Mouse (Mus musculus) monocyte, adult 2 months (primary cell): ENCODE results near the gene Pkd1l1.

ENCODE experiments used
- DNase-seq, 2 experiments: peaks; one replicate each; pipeline ENCODE4 v3.0.0; 2022; ENCODE audit warnings: low spot score in 2 of 2, low read depth in 1 of 2

Pkd1l1 gene

DNA sequence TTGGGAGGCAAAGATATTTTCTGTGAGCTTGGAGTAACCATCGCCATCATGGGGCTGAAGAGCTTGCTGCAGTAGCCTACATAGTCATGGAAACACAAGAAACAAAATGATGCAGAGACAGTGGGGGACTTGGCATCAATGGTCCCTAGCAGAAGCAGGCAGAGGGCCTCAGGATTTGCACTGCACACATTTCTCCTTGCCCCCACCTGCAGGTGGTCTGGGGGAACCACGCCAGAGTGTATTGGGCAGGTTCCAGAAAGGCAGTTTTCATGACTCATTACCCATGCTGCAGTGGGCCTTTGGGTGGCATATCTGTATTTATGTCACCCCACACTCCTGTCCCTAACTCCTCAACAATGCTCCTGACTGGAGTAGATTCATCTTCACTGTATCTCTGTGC is 30.6 kb downstream of the Pkd1l1 start:
- no peak for DNase-seq

DNA sequence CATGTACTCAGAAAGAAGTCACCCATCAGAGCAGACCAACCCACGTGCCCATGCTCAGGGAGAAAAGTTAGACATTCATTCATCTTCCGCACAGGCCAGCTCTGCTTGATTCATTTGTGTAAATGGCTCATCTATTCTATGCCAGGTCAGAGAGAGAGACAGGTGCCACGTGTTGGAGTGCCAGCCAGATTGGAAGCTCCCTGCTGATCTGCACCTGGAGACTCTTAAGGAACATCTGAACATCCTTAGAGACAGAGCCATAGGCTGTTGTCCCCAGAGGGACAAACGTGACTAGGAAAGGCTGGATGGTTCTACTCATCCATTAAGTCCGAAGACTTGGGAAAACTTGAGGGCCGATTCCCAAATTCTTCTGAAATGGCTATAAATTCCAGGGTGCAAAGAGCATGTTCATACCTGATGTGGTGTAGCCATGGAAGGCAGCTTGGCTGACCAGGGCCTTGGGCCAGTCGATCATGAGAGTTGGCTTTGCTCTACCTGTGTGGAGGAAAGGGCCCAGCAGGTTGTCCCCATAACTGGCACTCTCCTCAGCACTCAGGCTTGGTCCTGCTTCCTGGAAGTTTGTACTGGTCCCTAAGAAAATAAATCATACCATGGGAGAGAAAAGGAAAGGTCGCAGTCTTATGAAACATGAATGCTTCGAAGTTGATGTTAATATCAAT is 36.5 kb downstream of the Pkd1l1 start:
- DNase-seq, result no peak

GRCm38 (mm10) chr11:8916081-8916671 is 56.9 kb downstream of the Pkd1l1 start:
- no peak for DNase-seq

DNA sequence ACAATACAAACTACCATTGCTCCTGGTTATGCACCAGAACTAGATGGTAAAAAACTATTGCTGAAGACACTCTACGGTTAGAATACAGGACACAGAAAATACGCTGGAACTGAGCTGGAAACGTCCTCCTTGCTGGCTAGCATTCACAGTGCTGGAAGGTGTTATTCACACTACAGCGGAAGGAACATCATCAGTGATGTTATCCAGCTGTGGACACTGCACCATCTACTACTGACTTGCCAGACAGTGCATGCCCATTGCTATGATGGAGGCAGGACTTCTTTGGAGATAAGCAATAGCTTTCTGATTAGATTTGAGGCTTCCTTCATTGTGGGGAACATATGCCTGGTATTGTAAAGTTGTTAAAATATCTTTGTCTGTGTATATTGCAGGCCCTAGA is 90.3 kb downstream of the Pkd1l1 start:
- no peak for DNase-seq

- DNase-seq, result no peak
These were observed 91.5 kb downstream of the Pkd1l1 start for GRCm38 (mm10) chr11:8881521-8881920.

DNA sequence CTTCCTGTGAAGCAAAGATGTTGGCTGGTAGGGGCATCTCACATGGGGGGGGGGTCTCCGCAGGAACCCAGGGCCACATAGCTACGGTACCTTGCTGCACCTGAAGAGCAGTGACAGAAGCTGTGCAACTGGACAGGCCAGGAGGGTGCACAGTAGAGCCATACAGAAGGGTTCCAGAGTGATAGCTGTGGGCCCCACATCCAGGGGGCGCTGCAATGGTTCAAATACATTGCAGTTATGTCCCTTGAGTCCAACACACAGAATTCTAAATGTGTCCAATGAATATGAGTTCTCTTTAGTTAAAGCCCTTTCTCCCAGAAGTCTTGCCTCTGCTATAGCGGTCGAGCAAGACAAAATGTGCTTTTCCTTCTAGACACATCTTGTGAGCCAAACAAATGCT is 103.0 kb downstream of the Pkd1l1 start:
- DNase-seq, result no peak

GRCm38 (mm10) chr11:8866021-8866420 is 107.0 kb downstream of the Pkd1l1 start:
- DNase-seq, result no peak

DNA sequence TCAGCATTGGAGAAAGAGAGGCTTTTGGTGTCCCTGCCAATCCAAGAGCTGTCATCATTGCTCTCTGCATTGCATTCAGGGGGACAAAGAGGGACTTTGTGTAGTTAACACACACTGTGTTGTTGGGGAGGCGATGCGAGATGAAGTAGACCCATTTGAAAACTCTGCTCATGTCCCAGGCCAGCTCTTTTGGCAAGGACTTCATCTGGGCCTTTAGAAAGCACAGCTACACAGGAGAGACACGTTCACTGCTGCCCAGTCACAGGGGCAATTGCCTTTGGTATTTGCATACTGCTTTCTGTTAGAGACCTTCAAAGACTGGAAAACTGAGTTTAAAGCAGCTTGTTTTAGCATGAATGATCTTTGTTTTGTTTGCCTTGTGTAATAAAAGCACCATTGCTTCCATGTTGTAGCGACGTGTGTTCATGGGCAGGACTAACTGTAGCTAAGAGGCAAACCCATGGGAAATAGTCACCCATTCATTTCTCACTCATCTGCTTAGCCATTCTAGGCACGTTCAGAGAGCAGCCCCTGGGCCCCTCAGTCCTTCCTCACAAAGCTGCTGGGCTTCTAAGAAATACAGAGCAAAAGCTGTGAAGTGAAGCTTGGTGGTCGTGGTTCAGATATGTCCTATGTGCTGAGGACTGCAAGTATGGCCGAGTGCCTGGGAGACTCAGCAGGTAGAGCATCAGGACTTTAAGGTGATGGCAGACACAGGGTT is 109.0 kb downstream of the Pkd1l1 start:
- no peak for DNase-seq

GRCm38 (mm10) chr11:8862426-8862825 is 110.6 kb downstream of the Pkd1l1 start:
- no peak for DNase-seq

DNA sequence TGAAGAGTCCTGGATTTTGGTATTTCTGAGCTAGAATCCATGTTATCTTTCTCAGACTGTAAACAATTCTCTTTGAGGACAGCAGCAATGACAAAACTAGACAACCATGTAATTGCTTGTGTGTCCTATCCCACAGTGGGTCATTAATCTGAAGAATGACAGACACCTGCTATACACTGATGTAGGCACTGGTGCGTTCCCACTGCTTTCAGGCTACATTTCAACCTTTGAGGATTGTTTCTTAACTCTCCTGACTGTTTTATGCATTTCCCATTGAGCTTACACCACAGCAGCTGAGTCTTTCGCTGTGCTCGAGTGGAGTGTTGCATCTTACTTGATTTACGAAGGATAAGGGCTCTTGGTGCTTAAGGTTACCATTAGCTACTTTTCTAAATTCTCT is 111.1 kb downstream of the Pkd1l1 start:
- DNase-seq, result no peak

- DNase-seq, result no peak
These were observed 112.2 kb downstream of the Pkd1l1 start for GRCm38 (mm10) chr11:8860878-8861277.

- peak; percentile 33 to 62 for DNase-seq
These were observed 113.2 kb downstream of the Pkd1l1 start for GRCm38 (mm10) chr11:8859868-8860267.

- no peak for DNase-seq
These were observed 114.0 kb downstream of the Pkd1l1 start for GRCm38 (mm10) chr11:8859041-8859440.

GRCm38 (mm10) chr11:8856125-8856524 is 116.9 kb downstream of the Pkd1l1 start:
- DNase-seq, result no peak

GRCm38 (mm10) chr11:8848049-8848448 is 125.0 kb downstream of the Pkd1l1 start:
- no peak for DNase-seq

GRCm38 (mm10) chr11:8847627-8848026 is 125.4 kb downstream of the Pkd1l1 start:
- no peak for DNase-seq

DNA sequence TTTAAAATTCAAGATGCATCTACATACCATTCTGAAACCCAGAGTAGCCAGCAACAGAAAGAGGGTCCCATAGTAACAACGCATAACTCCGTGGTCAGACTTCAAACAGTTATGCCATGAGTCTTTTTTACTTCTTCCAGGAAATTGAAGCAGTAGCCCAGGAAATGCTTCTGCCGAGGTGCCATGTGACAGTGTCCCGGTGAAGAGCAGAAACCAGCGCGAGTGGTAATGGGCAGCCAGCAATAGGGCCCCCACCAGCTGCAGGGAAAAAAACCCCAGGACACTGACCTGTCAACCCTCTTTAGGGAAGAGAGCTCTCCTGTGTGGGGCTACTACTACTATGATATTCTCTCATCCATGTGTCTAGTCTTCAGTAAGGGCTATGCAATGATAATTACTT is 136.9 kb downstream of the Pkd1l1 start:
- no peak for DNase-seq

DNA sequence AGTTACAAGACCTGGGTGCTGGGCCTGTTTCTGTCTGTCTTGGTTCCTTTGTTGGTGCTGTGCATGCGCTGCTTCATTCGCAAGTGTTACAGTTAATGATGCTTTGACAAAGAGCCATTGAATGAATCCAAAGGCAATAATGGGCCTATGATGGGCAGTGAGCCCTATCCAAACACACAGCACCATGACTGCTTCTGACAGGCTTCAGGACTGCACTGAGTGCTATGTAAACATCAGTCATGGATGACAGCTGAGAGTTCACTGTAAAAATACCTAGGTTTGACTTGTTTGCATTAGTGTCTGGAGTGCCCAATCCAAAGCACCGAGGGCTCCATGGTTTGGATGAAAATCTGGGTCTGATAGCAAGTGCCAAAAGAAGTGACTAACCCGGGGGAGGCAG is 138.9 kb downstream of the Pkd1l1 start:
- DNase-seq, result no peak

GRCm38 (mm10) chr11:8830551-8830950 is 142.5 kb downstream of the Pkd1l1 start:
- DNase-seq, result no peak

DNA sequence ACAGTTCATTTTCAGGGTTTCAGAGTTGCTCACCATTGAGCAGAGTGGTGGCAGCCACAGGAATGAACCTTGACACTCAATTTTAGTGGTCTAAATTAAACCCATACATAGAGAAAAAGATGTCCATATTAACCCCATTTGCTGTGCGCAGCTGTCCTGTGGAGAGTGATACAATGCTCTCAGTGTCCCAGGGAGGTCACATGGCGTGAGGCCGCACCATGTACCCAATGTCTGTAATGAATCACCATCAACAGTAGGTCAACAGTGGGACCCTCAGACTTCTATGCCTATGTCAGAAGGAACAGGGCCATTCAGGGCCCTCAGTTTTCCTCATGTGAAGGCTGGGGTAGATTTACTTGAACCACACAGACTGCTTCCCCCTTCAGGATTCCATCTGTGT is 143.5 kb downstream of the Pkd1l1 start:
- no peak for DNase-seq

DNA sequence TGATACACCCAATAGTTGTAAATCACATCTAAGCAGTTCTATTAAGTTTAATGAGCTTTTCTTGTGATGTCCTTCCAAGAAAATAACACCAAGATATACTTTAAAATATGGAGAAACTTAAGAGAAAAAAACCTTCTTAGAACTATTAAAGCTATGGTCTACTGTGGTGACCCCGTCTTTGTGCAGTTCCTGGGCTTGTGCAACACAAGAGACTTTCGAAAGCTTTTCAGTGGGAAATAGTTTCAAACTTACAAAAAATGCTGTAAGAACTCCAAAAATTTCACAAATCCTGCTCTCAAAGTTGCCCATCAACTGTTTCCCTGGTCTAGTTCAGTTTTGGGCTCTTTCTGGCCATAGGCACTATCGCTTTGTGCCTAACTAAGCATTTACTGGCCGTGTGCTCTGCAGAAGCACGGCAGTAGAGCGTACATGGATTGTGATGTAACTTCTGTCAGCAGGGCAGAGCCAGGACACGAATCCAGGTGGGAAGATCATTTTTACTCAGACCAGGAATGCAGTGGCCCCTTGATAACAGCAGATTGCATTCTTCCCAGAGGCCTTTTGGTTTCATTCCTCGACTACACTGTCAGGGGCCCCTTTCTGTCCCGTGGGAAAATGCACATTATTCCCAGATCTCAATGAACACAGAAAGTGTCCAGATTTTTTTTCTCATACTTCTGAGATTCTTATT is 144.1 kb downstream of the Pkd1l1 start:
- DNase-seq, result no peak

DNA sequence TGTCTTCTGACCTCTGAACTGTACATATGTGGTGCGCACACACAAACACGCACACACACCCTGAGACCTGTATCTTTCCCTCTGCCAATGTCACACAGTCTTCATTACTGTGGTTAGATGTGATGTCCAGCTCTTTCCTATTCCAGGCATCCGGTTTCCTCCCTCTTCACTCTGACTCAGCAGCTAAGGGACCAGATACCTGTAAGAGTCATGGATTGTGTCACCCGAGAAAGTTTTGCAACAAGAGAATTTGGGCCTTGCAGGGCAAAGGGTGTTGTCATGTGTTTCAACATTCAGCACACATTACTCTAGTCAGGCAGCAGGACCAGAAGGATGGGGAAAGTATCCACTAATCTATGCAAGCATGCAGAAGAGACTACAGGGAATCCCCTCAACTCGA is 146.5 kb downstream of the Pkd1l1 start:
- DNase-seq, result no peak
